Mouse (Mus musculus) hindbrain, embryonic 14.5 days (tissue): Measurements from ENCODE around the gene Haus2. TPM values are rescaled to one million over a fixed set of nuclear protein-coding genes. Genes with fewer than 3 reads are reported as not detected.

ENCODE experiments used
- ATAC-seq: fragments of 200-750 bp; cut with Nextera tagmentation; 2 replicates; pipeline ENCODE4 v1.8.0; 2017; ENCODE audit warnings: moderate number of reproducible peaks, mild to moderate bottlenecking, moderate TSS enrichment, moderate library complexity; ENCODE audit not compliant: low FRiP score
- DNase-seq: peaks from one replicate; pipeline ENCODE4 v3.0.0-alpha.2; 2015; ENCODE audit warnings: low spot score
- H3K27ac ChIP-seq: fragments of 300-500 bp; sonication (generic); 2 replicates; pipeline ENCODE4 v1.5.1; 2014; ENCODE audit warnings: mild to moderate bottlenecking, moderate library complexity
- H3K27me3 ChIP-seq: fragments of 300-500 bp; sonication (generic); 2 replicates; pipeline ENCODE4 v1.6.1; 2014; ENCODE audit warnings: mild to moderate bottlenecking, low read length, mixed read lengths; ENCODE audit not compliant: control insufficient read depth, insufficient read depth
- H3K36me3 ChIP-seq: fragments of 300-500 bp; sonication (generic); replicated peaks from 2 replicates; pipeline ENCODE4 v1.6.1; 2014; ENCODE audit not compliant: control insufficient read depth, insufficient read depth
- H3K4me1 ChIP-seq: fragments of 300-500 bp; sonication (generic); replicated peaks from 2 replicates; pipeline ENCODE4 v1.6.1; 2014; ENCODE audit warnings: antibody characterized with exemption, low read length, mixed read lengths; ENCODE audit not compliant: control insufficient read depth, insufficient read depth
- H3K4me2 ChIP-seq: fragments of 300-500 bp; sonication (generic); replicated peaks from 2 replicates; pipeline ENCODE4 v1.6.1; 2014; ENCODE audit warnings: mild to moderate bottlenecking, moderate library complexity
- H3K4me3 ChIP-seq: fragments of 300-500 bp; sonication (generic); replicated peaks from 2 replicates; pipeline ENCODE4 v1.5.1; 2014; ENCODE audit warnings: mild to moderate bottlenecking, low read length
- H3K9ac ChIP-seq: fragments of 300-500 bp; sonication (generic); 2 replicates; pipeline ENCODE4 v1.6.1; 2014
- H3K9me3 ChIP-seq: fragments of 300-500 bp; sonication (generic); 2 replicates; pipeline ENCODE4 v1.6.1; 2016; ENCODE audit warnings: low read length; ENCODE audit not compliant: control insufficient read depth
- WGBS: fragments of 180-500 bp; shearing (Covaris S2); extraction: QIAGEN DNeasy Blood & Tissue Kit; methylation state at CpG from one replicate; pipeline ENCODE4 v1.1.7; 2014; 5-methylcytosine and 5-hydroxymethylcytosine counted together
- polyA plus RNA-seq: library from polyadenylated mRNA; unstranded; fragments of >200 nt; fragmentation: Nextera tagmentation; extraction: Ambion mirVana; gene quantifications from 2 replicates; pipeline ENCODE4 v1.2.1, GENCODE M21; 2014

Gene Haus2
- polyA plus RNA-seq, 1 experiment from 2014 or later = 28.7 TPM

GRCm38 (mm10) chr2:120656711-120657110, 47.5 kb downstream of the Haus2 start:
- WGBS = 100% methylated on average over 2 of the region's 2 CpGs
- DNase-seq (no peak), ATAC-seq (no peak)
- Histone ChIP-seq H3K4me1 (no peaks in the 10 kb centered on the region), H3K36me3 (no peaks in the 10 kb centered on the region), H3K9me3 (no peaks in the 10 kb centered on the region), H3K27me3 (no peaks in the 10 kb centered on the region), H3K27ac (no peak overlapping the region), H3K4me2 (no peak overlapping the region), H3K4me3 (no peak overlapping the region), H3K9ac (no peak overlapping the region)

- DNase-seq (no peak), ATAC-seq (no peak)
- H3K4me1 ChIP-seq = no peaks in the 10 kb centered on the region
- no peak overlapping the region for H3K9ac ChIP-seq
- no peaks in the 10 kb centered on the region for H3K9me3 ChIP-seq
- no peaks in the 10 kb centered on the region for H3K27me3 ChIP-seq
- 66% methylated on average over 5 of the region's 5 CpGs for WGBS
- no peak overlapping the region for H3K4me2 ChIP-seq
- H3K4me3 ChIP-seq = no peak overlapping the region
- H3K36me3 ChIP-seq = no peaks in the 10 kb centered on the region
- H3K27ac ChIP-seq = no peak overlapping the region
Observed at GRCm38 (mm10) chr2:120658486-120658885, 49.3 kb downstream of the Haus2 start.

- H3K4me2 ChIP-seq = no peak overlapping the region
- ATAC-seq (no peak), DNase-seq (no peak)
- no peaks in the 10 kb centered on the region for H3K36me3 ChIP-seq
- no peaks in the 10 kb centered on the region for H3K9me3 ChIP-seq
- no peaks in the 10 kb centered on the region for H3K4me1 ChIP-seq
- no peak overlapping the region for H3K9ac ChIP-seq
- H3K4me3 ChIP-seq = no peak overlapping the region
- H3K27ac ChIP-seq = no peak overlapping the region
- no peaks in the 10 kb centered on the region for H3K27me3 ChIP-seq
Observed at GRCm38 (mm10) chr2:120659318-120659717, 50.1 kb downstream of the Haus2 start.

GRCm38 (mm10) chr2:120660486-120661078, 51.4 kb downstream of the Haus2 start:
- H3K27me3 ChIP-seq = no peaks in the 10 kb centered on the region
- H3K27ac ChIP-seq = no peak overlapping the region
- no peak overlapping the region for H3K4me3 ChIP-seq
- no peak for DNase-seq
- H3K9me3 ChIP-seq = no peaks in the 10 kb centered on the region
- no peak for ATAC-seq
- WGBS = 91% methylated on average over 5 of the region's 5 CpGs
- H3K36me3 ChIP-seq = no peaks in the 10 kb centered on the region
- H3K4me2 ChIP-seq = no peak overlapping the region
- no peak overlapping the region for H3K9ac ChIP-seq
- H3K4me1 ChIP-seq = no peaks in the 10 kb centered on the region

GRCm38 (mm10) chr2:120662766-120663165, 53.6 kb downstream of the Haus2 start:
- Histone ChIP-seq H3K4me2 (no peak overlapping the region), H3K9me3 (no peaks in the 10 kb centered on the region), H3K36me3 (no peaks in the 10 kb centered on the region), H3K27me3 (no peaks in the 10 kb centered on the region), H3K9ac (no peak overlapping the region), H3K4me3 (no peak overlapping the region), H3K4me1 (no peaks in the 10 kb centered on the region), H3K27ac (no peak overlapping the region)
- ATAC-seq (no peak), DNase-seq (no peak)

GRCm38 (mm10) chr2:120663491-120664154, 54.4 kb downstream of the Haus2 start:
- no peaks in the 10 kb centered on the region for H3K27me3 ChIP-seq
- peak overlapping the region; percentile 8; the same call in 1 of the 2 replicates for H3K9ac ChIP-seq
- no peak for DNase-seq
- H3K4me3 ChIP-seq = no peak overlapping the region
- H3K4me2 ChIP-seq = no peak overlapping the region
- no peak for ATAC-seq
- no peaks in the 10 kb centered on the region for H3K4me1 ChIP-seq
- no peaks in the 10 kb centered on the region for H3K9me3 ChIP-seq
- whole genome bisulfite sequencing = 74% methylated on average over 3 of the region's 3 CpGs
- H3K27ac ChIP-seq = no peak overlapping the region
- H3K36me3 ChIP-seq = peaks cover 4% of the 10 kb centered on the region; the same call in 1 of the 2 replicates

GRCm38 (mm10) chr2:120667446-120667845, 58.3 kb downstream of the Haus2 start:
- H3K4me3 ChIP-seq = no peak overlapping the region
- H3K27ac ChIP-seq = no peak overlapping the region
- H3K4me2 ChIP-seq = no peak overlapping the region
- no peak overlapping the region for H3K9ac ChIP-seq
- no peaks in the 10 kb centered on the region for H3K27me3 ChIP-seq
- no peaks in the 10 kb centered on the region for H3K9me3 ChIP-seq
- H3K36me3 ChIP-seq = peaks cover 4% of the 10 kb centered on the region; the same call in 1 of the 2 replicates
- WGBS = 94% methylated on average over 2 of the region's 2 CpGs
- no peaks in the 10 kb centered on the region for H3K4me1 ChIP-seq
- ATAC-seq (no peak), DNase-seq (no peak)

GRCm38 (mm10) chr2:120670253-120670652, 61.1 kb downstream of the Haus2 start:
- no peaks in the 10 kb centered on the region for H3K27me3 ChIP-seq
- H3K4me2 ChIP-seq = no peak overlapping the region
- H3K9me3 ChIP-seq = no peaks in the 10 kb centered on the region
- 80% methylated on average over 2 of the region's 2 CpGs for WGBS
- no peak overlapping the region for H3K4me3 ChIP-seq
- no peak overlapping the region for H3K27ac ChIP-seq
- DNase-seq = peak; percentile 48
- ATAC-seq = no peak
- H3K4me1 ChIP-seq = no peaks in the 10 kb centered on the region
- H3K36me3 ChIP-seq = peaks cover 15% of the 10 kb centered on the region
- H3K9ac ChIP-seq = no peak overlapping the region
